In genomic region chr6:79651286-79651685, GRCm38 (mm10) we compare ENCODE assay signal across 22 mouse cellular contexts.
DNase-seq lines count a peak whose midpoint lies in the region; ATAC-seq and TF ChIP-seq lines count a peak whose summit lies in the region.
"Had no signal": no experiment of that assay in that cellular context is flagged by ENCODE, and none has a peak within 500 bp of the region (broad histone marks: within the 10 kb centered on the region; RNA-seq: fewer than 3 reads in every experiment).

No protein-coding gene starts in this region.

- no peaks in the 10 kb centered on the region for H3K27me3 ChIP-seq in kidney, postnatal 0 days (ENCODE audit: insufficient read depth, low read length)
- H3K27me3 ChIP-seq: forebrain, embryonic 15.5 days; hindbrain, embryonic 13.5 days; intestine, embryonic 15.5 days; liver, embryonic 12.5 days; neural tube, embryonic 12.5 days had no signal

- peak; percentile 4 for DNase-seq in adrenal gland, postnatal 10 days
- no peak for DNase-seq in adrenal gland, postnatal 14 days
- DNase-seq in kidney, postnatal 0 days (ENCODE audit: low spot score) = peak; percentile 1
- DNase-seq in kidney, adult 18-20 months = no peak
- DNase-seq in 416B (ENCODE audit: low read depth) = peak; percentile 2
- peak; percentile 51 for DNase-seq in brain, adult 2 months (ENCODE audit: low read depth, low spot score)
- no peak for DNase-seq in lung, postnatal 36 days
- no peak for DNase-seq in heart, adult 8-10 months (ENCODE audit: low spot score)
- DNase-seq: adrenal gland, adult 8-10 months; cerebellum, adult 11-12 months; cerebellum, postnatal 36 days; heart, postnatal 14 days; kidney, postnatal 25 days; lung, adult 2 months; spleen, adult 18-20 months; thymus, adult 18-20 months had no signal

- no peak overlapping the region for H3K9ac ChIP-seq in kidney, postnatal 0 days (ENCODE audit: low read depth, low read length)
- H3K9ac ChIP-seq: forebrain, embryonic 15.5 days; hindbrain, embryonic 13.5 days; intestine, embryonic 15.5 days; liver, embryonic 12.5 days; neural tube, embryonic 12.5 days had no signal

- H3K4me3 ChIP-seq in kidney, postnatal 0 days (replicated peaks; ENCODE audit: low read depth, low read length) = no peak overlapping the region
- H3K4me3 ChIP-seq: forebrain, embryonic 15.5 days; hindbrain, embryonic 13.5 days; intestine, embryonic 15.5 days; liver, embryonic 12.5 days; neural tube, embryonic 12.5 days had no signal

- TF ChIP-seq CTCF in kidney, postnatal 0 days (IDR thresholded peaks at IDR 0.05; ENCODE audit: low read depth) = peak; percentile 34; the same call in 1 of the 2 replicates

- ATAC-seq in kidney, postnatal 0 days (replicated peaks; ENCODE audit: low FRiP score, low read depth) = no peak
- ATAC-seq: forebrain, embryonic 15.5 days; intestine, embryonic 15.5 days; liver, embryonic 12.5 days had no signal

- H3K36me3 ChIP-seq in kidney, postnatal 0 days (ENCODE audit: insufficient read depth, low read length) = no peaks in the 10 kb centered on the region
- H3K36me3 ChIP-seq: forebrain, embryonic 15.5 days; hindbrain, embryonic 13.5 days; intestine, embryonic 15.5 days; liver, embryonic 12.5 days; neural tube, embryonic 12.5 days had no signal

- H3K4me1 ChIP-seq in kidney, postnatal 0 days (replicated peaks; ENCODE audit: insufficient read depth, low read length) = no peaks in the 10 kb centered on the region
- H3K4me1 ChIP-seq: forebrain, embryonic 15.5 days; hindbrain, embryonic 13.5 days; intestine, embryonic 15.5 days; liver, embryonic 12.5 days; neural tube, embryonic 12.5 days had no signal

- no peak overlapping the region for H3K27ac ChIP-seq in kidney, postnatal 0 days
- H3K27ac ChIP-seq: forebrain, embryonic 15.5 days; hindbrain, embryonic 13.5 days; intestine, embryonic 15.5 days; liver, embryonic 12.5 days; neural tube, embryonic 12.5 days had no signal

- H3K4me2 ChIP-seq in kidney, postnatal 0 days (ENCODE audit: low read length) = no peak overlapping the region
- H3K4me2 ChIP-seq: forebrain, embryonic 15.5 days; heart, embryonic 11.5 days; hindbrain, embryonic 13.5 days; intestine, embryonic 15.5 days; liver, embryonic 12.5 days; neural tube, embryonic 12.5 days had no signal

- 70% methylated on average over 2 of the region's 2 CpGs for WGBS in kidney, postnatal 0 days

- no peaks in the 10 kb centered on the region for H3K9me3 ChIP-seq in kidney, postnatal 0 days (replicated peaks; ENCODE audit: low read length)
- H3K9me3 ChIP-seq: forebrain, embryonic 15.5 days; hindbrain, embryonic 13.5 days; intestine, embryonic 15.5 days; liver, embryonic 12.5 days; neural tube, embryonic 12.5 days had no signal

Comparison
In these comparisons a context has a peak if more than half of its experiments do, and no peak if none do; other contexts are left out.
1. DNase-seq: peak in adrenal gland, postnatal 10 days (single experiment), kidney, postnatal 0 days (single experiment), 416B (single experiment) and brain, adult 2 months (single experiment); none in adrenal gland, postnatal 14 days (single experiment), kidney, adult 18-20 months (single experiment), lung, postnatal 36 days (single experiment) and heart, adult 8-10 months (single experiment).